Mouse (Mus musculus) neural tube, embryonic 10.5 days (tissue): ENCODE data around the gene Ptbp2.
A peak's percentile ranks its signal among the peaks of the same experiment; 100 is the strongest.

ENCODE experiments used
- DNase-seq: peaks from one replicate; pipeline ENCODE4 v3.0.0-alpha.2; 2017; ENCODE audit warnings: low spot score; ENCODE audit errors: extremely low spot score

Gene Ptbp2

DNA sequence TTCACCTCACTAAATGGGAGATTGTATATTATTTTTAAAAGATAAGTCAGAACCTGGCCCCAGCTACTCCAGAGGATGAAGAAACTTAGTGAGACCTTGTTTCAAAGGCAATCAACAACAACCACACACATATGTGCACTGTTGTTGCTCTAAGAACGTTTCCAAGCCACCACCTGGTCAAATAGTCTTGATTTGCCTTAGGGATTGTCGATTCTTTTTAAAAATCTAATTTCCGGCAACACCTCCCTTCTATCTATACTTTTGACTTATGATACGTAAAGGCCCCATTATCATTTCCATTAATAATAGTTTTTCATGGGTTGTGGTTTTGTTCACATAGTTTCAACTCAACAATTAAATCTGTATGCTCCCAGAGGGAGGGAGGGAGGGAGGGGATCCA is at the start of gene Ptbp2:
Gene Ptbp2, minus strand, starts transcription at position 101 of the 400 bp plus-strand sequence.
- no peak for DNase-seq

DNA sequence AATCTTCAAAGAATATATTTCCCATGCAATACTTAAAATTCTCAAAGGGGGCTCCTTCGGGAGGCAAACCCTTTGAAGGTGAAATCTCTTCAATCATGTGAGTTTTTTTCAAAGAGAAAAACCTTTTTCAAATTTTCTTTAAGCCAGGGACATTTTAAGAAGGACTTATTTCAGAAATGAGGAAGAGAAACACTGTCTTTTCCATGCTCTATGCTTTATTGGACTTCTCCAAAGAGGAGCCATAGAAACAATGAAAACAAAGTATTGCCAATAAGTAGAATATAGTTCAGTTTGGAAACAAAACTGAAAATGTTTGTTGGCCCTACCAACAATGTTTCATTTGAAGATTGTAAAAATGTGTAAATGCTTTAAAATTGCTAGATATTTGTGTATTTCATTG is 30.4 kb upstream of the Ptbp2 start:
- no peak for DNase-seq

DNA sequence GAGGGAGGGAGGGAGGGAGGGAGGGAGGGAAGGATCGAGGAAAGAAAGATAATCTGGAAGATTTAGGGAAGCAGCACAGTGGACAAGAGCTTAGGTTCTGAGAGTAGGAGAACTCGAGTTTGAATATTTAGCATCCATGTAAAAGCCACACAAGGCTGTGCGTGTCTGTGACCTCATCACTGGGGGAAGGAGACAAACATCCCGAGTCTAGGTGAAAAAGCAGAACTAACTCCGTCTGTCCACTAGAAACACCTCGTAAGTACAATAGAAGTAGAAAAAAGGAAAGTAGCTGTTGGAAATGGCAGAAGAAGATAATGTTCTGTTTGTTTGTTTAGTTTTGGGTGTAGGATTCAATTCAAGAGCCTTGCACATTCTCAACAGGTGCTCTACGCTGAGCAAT is 21.9 kb upstream of the Ptbp2 start:
- DNase-seq, result no peak

DNA sequence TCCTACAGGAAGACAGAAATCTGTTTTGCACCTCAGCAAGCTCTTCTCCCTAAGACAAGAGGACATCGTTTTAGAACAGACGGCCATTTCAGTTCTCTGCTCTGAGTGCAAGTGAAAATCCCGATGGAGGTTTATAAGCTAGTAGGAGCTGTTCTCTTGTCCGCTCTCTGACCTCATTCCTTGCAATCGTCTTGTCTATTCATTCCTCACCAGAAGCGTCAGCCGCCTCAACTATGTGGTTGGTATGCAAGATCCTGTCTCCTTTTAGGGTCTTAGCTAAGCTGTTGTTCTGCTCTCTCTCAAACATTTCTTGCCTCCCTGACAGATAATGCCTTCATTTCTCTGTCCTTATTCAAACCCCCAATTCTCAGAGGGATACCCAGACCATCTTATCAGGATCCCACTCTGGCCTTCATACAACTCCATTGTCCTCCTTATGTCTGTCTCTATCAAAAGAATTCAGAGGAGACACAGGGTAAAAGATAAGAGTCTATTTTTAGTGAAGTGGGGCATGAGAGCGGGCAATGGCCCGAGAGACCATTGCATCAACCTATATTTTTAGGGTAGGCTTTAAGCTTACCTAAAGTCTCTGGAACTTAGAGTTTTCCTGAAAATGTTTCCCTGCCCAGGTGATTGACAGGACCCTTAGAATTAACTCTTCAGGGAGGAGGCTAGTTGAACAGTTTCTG is 10.6 kb upstream of the Ptbp2 start:
- DNase-seq, result no peak

DNA sequence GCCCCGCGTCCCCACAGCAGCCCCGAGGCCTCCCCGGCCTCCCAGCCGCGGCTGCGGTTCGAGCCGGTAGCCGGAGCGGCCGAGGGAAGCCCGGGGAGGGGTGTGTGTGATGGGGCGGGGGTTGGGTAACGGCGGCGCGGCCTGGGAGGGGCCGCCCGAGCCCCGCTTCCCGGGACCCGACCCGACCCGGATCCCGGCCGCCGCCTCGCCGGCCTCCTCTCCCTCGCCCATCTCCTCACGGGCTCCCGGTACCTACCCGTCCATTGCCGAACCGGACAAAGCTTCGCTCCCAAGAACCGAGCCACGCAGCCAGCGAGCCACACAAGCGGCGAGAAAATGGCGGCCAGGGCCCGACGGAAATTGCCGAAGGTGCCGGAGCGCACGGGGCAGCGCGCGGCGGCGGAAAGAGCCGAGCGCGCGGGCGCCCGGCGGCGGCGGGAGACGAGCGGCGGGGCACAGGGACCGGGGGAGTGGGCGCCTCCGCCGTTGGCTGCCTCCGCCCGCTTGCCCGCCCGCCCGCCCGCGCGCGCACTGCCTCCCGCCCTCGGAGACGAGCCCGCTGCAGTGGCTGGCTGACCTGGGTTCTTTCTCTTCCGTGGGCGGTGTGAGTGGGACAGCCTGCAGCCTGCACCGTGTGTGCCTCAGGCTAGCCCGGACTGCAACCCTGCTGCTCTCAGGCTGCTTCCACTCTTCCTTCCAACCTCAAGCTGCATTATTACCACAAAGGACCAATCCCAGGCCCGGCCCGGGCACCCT is 1.1 kb downstream of the Ptbp2 start:
- DNase-seq, result peak; percentile 86

DNA sequence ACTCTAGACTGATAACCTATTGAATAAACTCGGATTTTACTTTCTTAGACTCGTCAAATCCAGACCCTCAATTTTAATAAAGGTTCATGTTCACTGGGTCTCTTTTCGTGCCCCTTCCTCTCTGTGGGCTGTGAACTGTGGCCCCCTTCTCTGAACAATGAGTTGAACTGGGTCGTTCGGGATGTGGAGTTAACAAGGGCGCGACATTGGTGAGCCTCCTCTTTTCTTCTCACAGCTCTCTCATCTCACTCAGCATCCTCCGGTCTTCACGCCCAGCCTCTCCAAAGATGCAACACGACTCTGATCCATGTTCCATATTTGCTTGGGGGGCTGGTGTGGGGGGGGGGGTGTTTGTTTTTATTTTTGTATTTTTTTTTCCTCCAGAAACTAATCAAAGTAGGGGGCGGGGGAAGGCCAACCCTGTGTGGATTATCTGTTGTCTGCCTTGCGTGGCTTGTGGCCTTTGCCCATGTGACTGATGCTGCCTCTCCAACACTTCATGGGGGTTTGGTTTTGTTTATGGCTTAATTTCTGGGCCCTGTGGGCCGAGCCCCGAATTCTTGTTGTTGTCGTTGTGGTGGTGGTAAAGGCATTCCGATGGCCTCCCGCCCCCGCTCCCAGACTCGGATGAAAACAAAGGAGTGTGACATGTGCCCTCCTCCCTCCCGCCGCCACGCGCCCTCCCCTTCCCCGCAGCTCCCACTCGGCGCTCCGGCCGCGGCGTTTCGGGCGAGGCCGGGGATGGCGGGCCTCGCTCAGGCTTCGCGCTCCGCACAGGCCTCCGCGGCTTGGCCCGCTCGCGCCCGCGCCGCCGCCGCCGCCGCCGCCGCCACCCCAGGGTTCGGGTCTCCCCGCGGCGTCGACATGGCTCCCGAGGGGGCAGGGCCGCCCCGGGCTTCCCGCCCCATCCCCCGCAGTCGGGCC is 2.0 kb downstream of the Ptbp2 start:
- peak; percentile 83 for DNase-seq

DNA sequence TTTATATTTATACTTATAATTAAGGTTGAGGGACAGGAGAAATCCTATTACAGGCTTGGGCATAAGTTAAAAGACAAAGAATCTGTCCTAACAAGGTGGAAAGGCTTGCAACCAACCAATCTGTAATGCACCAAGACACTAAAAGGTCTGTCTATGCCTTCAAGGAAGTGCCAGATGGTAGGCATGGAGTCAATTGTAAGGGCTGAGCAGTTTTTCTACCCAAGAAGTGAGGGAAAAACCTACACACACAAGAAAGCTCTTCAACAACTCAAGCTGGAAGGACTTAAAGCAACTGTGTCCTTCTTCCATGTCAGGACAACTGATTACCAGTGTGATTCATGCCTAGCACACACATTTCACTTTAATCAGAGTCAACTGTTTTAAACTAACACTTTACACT is 3.4 kb downstream of the Ptbp2 start:
- DNase-seq, result no peak

DNA sequence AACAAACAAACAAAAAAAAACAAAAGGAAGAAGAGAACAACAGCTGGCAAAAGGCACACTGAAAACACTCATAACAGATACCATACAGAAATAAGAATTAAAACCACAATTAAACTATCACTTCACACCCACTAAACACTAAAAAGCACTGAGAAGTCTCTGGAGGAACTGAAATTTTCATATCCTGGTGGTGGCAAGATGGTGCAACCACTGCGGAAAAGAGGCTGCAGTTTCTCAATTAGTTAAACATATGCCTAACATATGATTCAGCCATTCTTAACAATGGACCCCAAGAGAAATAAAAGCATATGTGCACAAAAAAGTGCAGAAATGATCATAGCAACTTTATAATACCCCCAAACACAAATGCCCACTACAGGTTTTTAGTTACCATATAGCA is 5.0 kb downstream of the Ptbp2 start:
- no peak for DNase-seq

DNA sequence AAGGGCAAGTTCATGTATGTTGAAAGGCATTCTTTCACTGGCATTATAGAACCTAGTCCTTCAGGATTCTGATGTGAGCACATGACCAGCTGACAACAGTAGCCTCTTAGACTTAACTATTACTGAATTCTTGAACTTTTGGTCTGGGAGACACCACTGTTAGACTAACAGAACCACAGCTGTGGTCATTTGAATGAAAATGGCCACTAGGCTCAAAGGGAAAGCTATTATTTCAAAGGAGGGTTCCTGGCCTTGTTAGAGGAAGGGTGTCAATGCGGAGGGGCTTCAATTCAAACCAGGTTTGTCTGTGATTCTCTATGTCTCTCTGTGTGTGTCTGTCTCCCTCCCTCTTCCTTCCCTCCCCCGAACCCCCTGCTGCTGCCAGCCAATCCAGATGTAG is 5.8 kb downstream of the Ptbp2 start:
- no peak for DNase-seq

DNA sequence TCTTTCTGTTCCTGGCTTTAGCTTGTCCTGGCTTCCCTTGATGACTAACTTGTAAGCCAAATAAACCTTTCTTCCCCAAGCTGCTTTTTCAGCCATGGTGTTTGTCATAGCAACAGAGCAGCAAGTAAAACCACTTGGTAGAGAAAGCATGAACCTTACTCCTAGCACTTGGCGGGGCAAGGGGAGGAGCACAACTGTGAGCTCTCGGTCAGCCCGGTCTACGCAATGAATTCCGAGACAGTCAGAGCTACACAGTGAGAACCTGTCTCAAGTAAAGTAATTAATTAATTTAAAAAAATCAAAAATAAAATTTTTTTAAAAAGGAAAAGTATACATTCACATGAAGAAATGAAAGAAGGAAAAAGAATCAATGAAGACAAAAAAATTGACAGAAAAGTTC is 8.1 kb downstream of the Ptbp2 start:
- no peak for DNase-seq

DNA sequence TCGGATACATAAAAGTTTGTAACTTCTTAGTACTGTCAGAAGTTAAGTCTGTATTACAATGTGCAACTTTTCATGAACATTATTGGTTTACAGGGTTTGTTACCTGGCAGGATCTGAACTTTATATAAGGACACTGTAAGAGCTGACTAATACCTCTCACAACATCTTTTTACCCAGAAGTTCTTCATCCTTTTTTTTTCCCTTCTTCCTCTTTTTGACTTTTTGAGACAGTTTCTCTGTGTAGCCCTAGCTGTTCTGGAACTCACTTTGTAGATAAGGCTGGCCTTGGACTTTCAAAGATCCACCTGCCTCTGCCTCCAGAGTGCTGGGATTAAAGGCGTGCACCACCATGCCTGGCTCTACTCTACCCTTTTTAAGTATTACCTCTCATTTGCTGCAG is 11.5 kb downstream of the Ptbp2 start:
- no peak for DNase-seq

DNA sequence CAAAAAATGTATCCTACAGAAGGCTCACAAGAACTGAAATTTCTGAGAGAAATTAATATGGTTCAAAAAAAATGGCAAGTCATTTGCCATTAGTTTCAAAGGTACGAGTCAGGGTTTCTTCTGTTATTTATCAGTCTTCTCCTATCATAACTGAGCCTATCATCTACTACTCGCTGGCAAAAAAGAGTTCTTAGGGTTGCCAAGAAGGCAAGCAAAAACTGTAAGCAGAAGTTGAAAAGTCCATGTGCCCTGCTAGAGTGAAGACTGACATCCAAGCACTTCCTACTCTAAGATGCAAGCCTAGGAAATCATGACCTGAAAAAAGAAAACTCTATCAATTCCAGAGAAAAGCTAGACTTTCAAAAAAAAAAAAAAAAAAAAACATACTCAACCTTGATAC is 20.5 kb downstream of the Ptbp2 start:
- no peak for DNase-seq

DNA sequence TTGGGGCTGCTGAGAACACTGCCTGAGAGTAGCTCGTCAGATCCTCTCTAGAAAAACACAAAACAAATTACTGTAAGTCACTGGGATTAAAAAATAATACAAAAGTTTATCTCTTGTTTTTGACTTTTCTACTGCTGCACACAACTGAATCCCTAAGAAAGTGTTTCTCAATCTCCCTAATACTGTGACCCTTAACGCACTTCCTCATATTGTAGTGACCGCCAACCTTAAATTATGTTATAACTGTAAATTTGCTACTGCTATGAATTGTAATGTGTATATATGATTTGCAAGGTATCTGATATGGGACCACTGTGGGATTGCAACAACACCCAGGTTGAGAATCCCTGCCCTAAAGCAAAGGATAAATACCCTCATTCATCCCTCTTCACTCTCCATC is 22.5 kb downstream of the Ptbp2 start:
- DNase-seq, result no peak

DNA sequence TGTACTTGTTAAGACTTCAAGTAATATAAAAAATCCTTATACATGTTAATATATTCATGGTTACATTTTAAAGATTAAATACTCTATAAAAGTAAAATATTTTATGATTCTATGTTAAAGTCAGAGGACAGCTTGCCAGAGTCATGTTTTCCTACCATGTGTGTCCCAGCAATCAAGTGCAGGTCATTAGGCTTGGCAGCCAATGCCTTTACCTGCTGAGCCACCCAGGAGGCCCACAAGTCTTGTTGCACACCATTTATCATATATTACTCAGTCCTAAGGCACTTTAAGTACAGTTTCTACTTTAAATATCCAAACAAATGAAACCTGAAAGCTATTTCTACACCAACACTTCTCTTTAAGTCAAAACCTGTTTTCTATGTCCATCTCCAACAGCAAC is 30.5 kb downstream of the Ptbp2 start:
- no peak for DNase-seq

DNA sequence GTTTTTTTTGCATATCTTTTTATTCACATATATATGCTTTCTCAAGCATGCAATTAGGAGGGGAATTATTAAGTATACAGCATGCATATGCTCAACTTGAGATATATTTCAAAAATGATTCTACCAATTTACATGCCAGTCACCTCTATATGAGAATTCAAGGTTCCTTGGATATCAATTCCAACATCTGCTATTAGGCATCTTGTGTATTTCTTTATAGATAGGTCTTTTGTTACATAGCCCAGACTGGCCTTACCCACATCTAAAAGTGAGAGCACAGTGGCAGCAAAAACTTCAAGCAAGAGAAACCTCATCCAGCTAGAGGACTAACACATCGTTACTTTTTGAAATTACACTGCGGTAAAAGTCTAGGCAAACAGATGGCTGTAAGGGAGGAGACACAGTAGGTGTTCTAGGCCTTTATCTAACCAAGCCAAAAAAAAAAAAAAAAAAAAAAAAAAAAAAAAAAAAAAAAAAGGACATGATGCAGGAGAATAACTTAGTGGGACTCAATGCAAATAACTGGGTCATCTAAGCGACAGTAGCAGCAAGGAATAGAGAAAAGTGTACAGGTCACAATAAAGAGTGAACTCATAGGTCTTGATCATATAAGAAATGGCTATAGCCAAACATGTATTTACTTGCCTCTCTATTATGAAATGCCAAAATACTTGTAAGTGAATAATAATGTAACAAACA is 34.6 kb downstream of the Ptbp2 start:
- no peak for DNase-seq

DNA sequence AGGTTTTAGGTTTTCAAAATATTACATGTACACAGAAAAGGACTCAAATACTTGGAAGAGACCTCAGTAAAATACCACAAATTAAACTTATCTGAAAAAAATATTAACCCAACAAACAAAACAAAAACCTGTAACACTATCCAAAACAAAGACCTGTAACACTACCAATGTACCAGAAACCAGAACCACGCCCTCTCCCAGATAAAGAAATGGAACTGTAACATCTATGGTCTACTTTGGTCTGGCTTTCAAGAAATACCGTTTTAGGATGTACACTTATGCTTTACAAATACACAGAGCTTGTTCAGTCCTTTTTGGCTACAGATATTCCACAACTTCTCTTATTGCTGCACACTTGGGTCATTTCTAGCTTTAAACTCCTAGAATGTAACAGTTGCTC is 35.1 kb downstream of the Ptbp2 start:
- no peak for DNase-seq

DNA sequence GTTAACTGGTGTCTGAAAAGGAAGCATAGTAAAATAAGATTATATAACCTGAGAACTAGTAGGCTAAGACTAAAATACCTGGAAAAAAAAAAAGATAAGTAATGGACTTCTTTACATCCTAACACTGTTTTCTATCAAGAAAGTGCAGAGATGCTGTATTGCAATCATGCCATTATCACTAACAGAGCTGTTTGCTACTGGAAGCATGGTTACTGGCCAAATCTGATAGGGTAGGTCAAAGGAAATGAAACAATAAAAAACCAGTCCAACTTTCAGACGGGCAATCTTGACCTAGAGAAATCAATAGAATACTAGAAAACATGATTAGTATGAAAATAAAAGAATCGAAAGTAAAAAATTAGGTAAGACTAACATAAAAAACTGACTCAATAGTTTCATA is 37.6 kb downstream of the Ptbp2 start:
- DNase-seq, result no peak

DNA sequence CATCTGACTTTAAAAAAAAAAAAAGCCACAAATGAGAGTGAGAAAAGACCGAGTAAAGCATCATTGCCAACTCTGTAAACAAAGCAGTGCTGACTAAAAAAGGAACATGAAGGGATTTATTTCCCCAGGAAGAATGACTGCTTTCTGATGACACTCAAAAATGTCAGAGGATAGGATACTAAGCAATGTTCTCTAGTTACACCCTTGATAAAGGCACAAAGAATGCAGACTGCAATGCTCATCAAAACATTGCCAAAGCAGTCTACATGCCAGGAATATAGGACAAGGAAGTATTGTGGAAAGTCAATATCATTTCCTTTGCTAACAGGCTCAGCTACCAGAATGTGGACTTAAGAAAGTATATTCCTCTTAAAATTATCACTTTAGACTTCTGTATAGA is 38.5 kb downstream of the Ptbp2 start:
- no peak for DNase-seq

DNA sequence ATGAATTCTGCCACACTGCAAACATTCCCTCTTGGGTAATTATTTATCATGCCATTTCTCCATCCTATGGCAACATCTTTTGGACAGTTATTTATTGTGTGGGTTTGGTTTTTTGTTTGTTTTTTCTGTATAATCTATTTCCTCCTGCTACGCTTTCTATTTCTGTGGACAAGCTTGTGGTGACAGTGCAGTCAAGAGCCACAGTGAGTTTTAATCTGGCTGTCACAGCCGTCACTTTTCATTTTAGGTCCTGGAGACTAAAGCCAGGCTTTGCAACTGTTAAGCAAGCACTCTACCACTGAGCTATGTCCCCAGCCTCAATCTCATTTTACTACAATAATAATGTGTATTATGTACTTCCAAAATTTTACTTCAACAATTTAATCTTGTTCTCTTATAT is 54.4 kb downstream of the Ptbp2 start:
- DNase-seq, result no peak

DNA sequence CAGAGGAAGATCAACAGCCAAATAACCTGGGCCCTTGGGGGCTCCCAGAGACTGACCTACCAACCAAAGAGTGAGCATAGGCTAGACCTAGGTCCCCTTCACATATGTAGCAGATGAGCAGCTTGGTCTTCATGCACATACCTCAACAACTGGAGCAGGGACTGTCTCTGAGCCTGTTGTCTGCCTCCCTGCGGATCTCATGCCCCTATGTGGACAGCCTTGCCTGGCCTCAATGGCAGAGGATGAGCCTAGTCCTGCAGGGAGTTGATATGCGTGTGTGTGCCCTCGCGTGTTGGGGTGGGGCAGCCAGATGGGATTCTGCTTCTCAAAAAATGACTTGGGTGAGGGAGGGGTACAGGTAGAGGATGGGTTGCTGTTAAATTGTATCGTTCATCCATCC is 72.2 kb downstream of the Ptbp2 start:
- no peak for DNase-seq

DNA sequence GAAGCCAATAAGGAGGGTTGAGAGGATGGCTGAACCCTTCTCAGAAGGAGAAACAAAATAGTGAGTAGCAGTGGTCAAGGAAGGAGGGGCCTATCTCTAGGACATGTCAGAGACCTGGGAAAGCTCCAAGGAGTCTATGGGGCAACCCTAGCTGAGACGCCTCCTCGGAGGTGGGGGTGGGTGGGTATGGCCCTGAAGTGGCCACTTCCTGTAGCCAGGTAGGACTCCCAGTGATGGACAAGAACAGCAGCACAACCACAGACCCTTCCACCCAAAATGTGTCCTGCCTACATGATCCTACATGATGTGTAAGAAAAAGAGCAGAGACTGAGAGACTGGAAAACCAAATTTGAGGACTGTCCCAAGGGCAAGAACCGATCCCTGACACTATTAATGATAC is 72.8 kb downstream of the Ptbp2 start:
- no peak for DNase-seq

DNA sequence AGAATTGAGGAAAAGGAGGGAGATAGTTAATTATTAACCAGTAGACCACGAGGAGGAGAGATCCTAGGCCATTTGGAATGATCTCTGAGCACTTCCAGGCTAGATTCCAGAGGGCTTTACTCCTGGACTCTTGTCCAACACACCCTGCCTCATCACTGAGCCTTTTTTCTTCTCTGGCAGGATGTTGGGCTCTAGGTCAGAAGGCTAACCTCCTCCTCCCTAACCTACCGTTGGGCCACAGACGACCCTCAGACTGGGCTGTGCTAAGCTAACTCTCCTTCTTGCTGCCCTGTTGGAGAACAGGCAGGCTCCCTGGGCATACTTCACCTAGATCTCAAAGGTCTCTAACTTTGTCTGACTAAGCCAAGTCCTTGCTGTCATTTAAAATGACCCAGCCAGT is 82.8 kb downstream of the Ptbp2 start:
- DNase-seq, result no peak
